Mouse (Mus musculus): ENCODE data around the gene Gm21943.
"Not testable (repeated sequence)": the region's sequence is repeated elsewhere in the genome, so short reads cannot be mapped to it uniquely, and the experiment has no call there.

The Gm21943 gene

GRCm38 (mm10) chrY:57533644-57534043 lies at the start of gene Gm21943:
Gene Gm21943, minus strand, starts transcription at chrY:57533744.
- DNase-seq (ENCODE audit: low spot score), result not testable (repeated sequence)
